Mouse (Mus musculus): Measurements from ENCODE around the gene Cav1. TPM values are rescaled to one million over a fixed set of nuclear protein-coding genes. Genes with fewer than 3 reads are reported as not detected.
A peak's percentile ranks its signal among the peaks of the same experiment; 100 is the strongest.

Cav1 gene
- polyA plus RNA-seq, 1 experiment from 2014 or later, result 201 TPM

GRCm38 (mm10) chr6:17295116-17295515 lies 11.0 kb upstream of the Cav1 start:
- Histone ChIP-seq H3K4me1 (replicated peaks) (no peaks in the 10 kb centered on the region), H3K4me2 (replicated peaks) (no peak overlapping the region), H3K9me3 (no peaks in the 10 kb centered on the region), H3K27ac (no peak overlapping the region), H3K36me3 (no peaks in the 10 kb centered on the region), H3K27me3 (replicated peaks) (no peaks in the 10 kb centered on the region), H3K9ac (no peak overlapping the region), H3K4me3 (replicated peaks) (no peak overlapping the region)
- ATAC-seq, result no peak
- WGBS, result 87% methylated on average over 5 of the region's 5 CpGs

GRCm38 (mm10) chr6:17306602-17307325 lies 629 bp downstream of the Cav1 start:
- Histone ChIP-seq H3K27ac (peak overlapping the region; percentile 84), H3K4me1 (replicated peaks) (peaks cover 16% of the 10 kb centered on the region), H3K36me3 (no peaks in the 10 kb centered on the region), H3K4me2 (replicated peaks) (peak overlapping the region; percentile 87), H3K9me3 (no peaks in the 10 kb centered on the region), H3K27me3 (replicated peaks) (peaks cover 10% of the 10 kb centered on the region), H3K4me3 (replicated peaks) (peak overlapping the region; percentile 47), H3K9ac (peak overlapping the region; percentile 52)
- 3% methylated on average over 19 of the region's 19 CpGs for WGBS
- ATAC-seq, result peak; percentile 40

GRCm38 (mm10) chr6:17307461-17308115 lies 1.5 kb downstream of the Cav1 start:
- H3K4me3 ChIP-seq (replicated peaks), result peak overlapping the region; percentile 47
- H3K4me1 ChIP-seq (replicated peaks), result peaks cover 16% of the 10 kb centered on the region
- H3K4me2 ChIP-seq (replicated peaks), result peak overlapping the region; percentile 87
- peaks cover 10% of the 10 kb centered on the region for H3K27me3 ChIP-seq (replicated peaks)
- WGBS, result 5% methylated on average over 31 of the region's 31 CpGs
- no peaks in the 10 kb centered on the region for H3K9me3 ChIP-seq
- peak; percentile 91 for ATAC-seq
- no peaks in the 10 kb centered on the region for H3K36me3 ChIP-seq
- peak overlapping the region; percentile 52 for H3K9ac ChIP-seq
- H3K27ac ChIP-seq, result peak overlapping the region; percentile 84; the same call in 1 of the 2 replicates

- Histone ChIP-seq H3K9me3 (no peaks in the 10 kb centered on the region), H3K4me2 (replicated peaks) (peak overlapping the region; percentile 87; the same call in 1 of the 2 replicates), H3K27ac (no peak overlapping the region), H3K27me3 (replicated peaks) (peaks cover 10% of the 10 kb centered on the region), H3K4me3 (replicated peaks) (peak overlapping the region; percentile 47; the same call in 1 of the 2 replicates), H3K36me3 (no peaks in the 10 kb centered on the region), H3K4me1 (replicated peaks) (peaks cover 16% of the 10 kb centered on the region), H3K9ac (no peak overlapping the region)
- no peak for ATAC-seq
- 62% methylated on average over 2 of the region's 2 CpGs for WGBS
Observed at GRCm38 (mm10) chr6:17308661-17309060, 2.5 kb downstream of the Cav1 start.

- H3K27me3 ChIP-seq (replicated peaks), result peaks cover 10% of the 10 kb centered on the region
Observed at GRCm38 (mm10) chr6:17309260-17309659, 3.1 kb downstream of the Cav1 start.

GRCm38 (mm10) chr6:17314241-17314640 lies 8.1 kb downstream of the Cav1 start:
- ATAC-seq, result no peak

More at GRCm38 (mm10) chr6:17309260-17309659, 3.1 kb downstream of the Cav1 start:
- no peak overlapping the region for H3K4me3 ChIP-seq (replicated peaks)
- no peaks in the 10 kb centered on the region for H3K36me3 ChIP-seq
- H3K9me3 ChIP-seq, result no peaks in the 10 kb centered on the region
- peaks cover 16% of the 10 kb centered on the region for H3K4me1 ChIP-seq (replicated peaks)
- H3K4me2 ChIP-seq (replicated peaks), result peak overlapping the region; percentile 16; the same call in 1 of the 2 replicates
- WGBS, result 80% methylated on average over 2 of the region's 2 CpGs
- H3K27ac ChIP-seq, result no peak overlapping the region
- no peak overlapping the region for H3K9ac ChIP-seq
- no peak for ATAC-seq

GRCm38 (mm10) chr6:17314659-17315616 lies 8.8 kb downstream of the Cav1 start:
- no peak for ATAC-seq
- H3K9me3 ChIP-seq, result no peaks in the 10 kb centered on the region
- no peak overlapping the region for H3K4me3 ChIP-seq (replicated peaks)
- H3K4me2 ChIP-seq (replicated peaks), result no peak overlapping the region
- peaks cover 7% of the 10 kb centered on the region; the same call in 1 of the 2 replicates for H3K4me1 ChIP-seq (replicated peaks)
- 80% methylated on average over 5 of the region's 5 CpGs for WGBS
- H3K36me3 ChIP-seq, result no peaks in the 10 kb centered on the region
- H3K9ac ChIP-seq, result no peak overlapping the region
- no peaks in the 10 kb centered on the region for H3K27me3 ChIP-seq (replicated peaks)
- no peak overlapping the region for H3K27ac ChIP-seq

More at GRCm38 (mm10) chr6:17314241-17314640, 8.1 kb downstream of the Cav1 start:
- no peaks in the 10 kb centered on the region for H3K36me3 ChIP-seq
- WGBS, result 84% methylated on average over 2 of the region's 2 CpGs
- H3K27ac ChIP-seq, result no peak overlapping the region
- no peaks in the 10 kb centered on the region for H3K9me3 ChIP-seq
- H3K4me2 ChIP-seq (replicated peaks), result no peak overlapping the region
- H3K9ac ChIP-seq, result no peak overlapping the region
- no peak overlapping the region for H3K4me3 ChIP-seq (replicated peaks)
- peaks cover 7% of the 10 kb centered on the region; the same call in 1 of the 2 replicates for H3K4me1 ChIP-seq (replicated peaks)
- no peaks in the 10 kb centered on the region for H3K27me3 ChIP-seq (replicated peaks)

GRCm38 (mm10) chr6:17316294-17317166 lies 10.4 kb downstream of the Cav1 start:
- no peak overlapping the region for H3K9ac ChIP-seq
- H3K9me3 ChIP-seq, result no peaks in the 10 kb centered on the region
- ATAC-seq, result peak; percentile 93
- 57% methylated on average over 15 of the region's 15 CpGs for WGBS
- H3K4me1 ChIP-seq (replicated peaks), result peaks cover 7% of the 10 kb centered on the region; the same call in 1 of the 2 replicates
- no peak overlapping the region for H3K4me3 ChIP-seq (replicated peaks)
- H3K27ac ChIP-seq, result peak overlapping the region; percentile 56
- no peak overlapping the region for H3K4me2 ChIP-seq (replicated peaks)
- no peaks in the 10 kb centered on the region for H3K27me3 ChIP-seq (replicated peaks)
- H3K36me3 ChIP-seq, result no peaks in the 10 kb centered on the region

GRCm38 (mm10) chr6:17317167-17317524 lies 11.0 kb downstream of the Cav1 start:
- Histone ChIP-seq H3K27me3 (replicated peaks) (no peaks in the 10 kb centered on the region), H3K4me1 (replicated peaks) (peaks cover 7% of the 10 kb centered on the region; the same call in 1 of the 2 replicates), H3K36me3 (no peaks in the 10 kb centered on the region), H3K4me3 (replicated peaks) (no peak overlapping the region), H3K9ac (no peak overlapping the region), H3K4me2 (replicated peaks) (no peak overlapping the region), H3K9me3 (no peaks in the 10 kb centered on the region), H3K27ac (peak overlapping the region; percentile 56; the same call in 1 of the 2 replicates)
- WGBS, result 14% methylated on average over 1 of the region's 1 CpGs
- peak; percentile 73 for ATAC-seq

- H3K4me2 ChIP-seq (replicated peaks), result no peak overlapping the region
- H3K27me3 ChIP-seq (replicated peaks), result no peaks in the 10 kb centered on the region
- H3K27ac ChIP-seq, result no peak overlapping the region
- no peaks in the 10 kb centered on the region for H3K36me3 ChIP-seq
- no peak overlapping the region for H3K9ac ChIP-seq
- H3K9me3 ChIP-seq, result no peaks in the 10 kb centered on the region
- H3K4me1 ChIP-seq (replicated peaks), result peaks cover 7% of the 10 kb centered on the region; the same call in 1 of the 2 replicates
- H3K4me3 ChIP-seq (replicated peaks), result no peak overlapping the region
- WGBS, result 47% methylated on average over 1 of the region's 1 CpGs
- no peak for ATAC-seq
Observed at GRCm38 (mm10) chr6:17317944-17318343, 11.8 kb downstream of the Cav1 start.

GRCm38 (mm10) chr6:17321976-17322375 lies 15.8 kb downstream of the Cav1 start:
- WGBS, result 68% methylated on average over 6 of the region's 6 CpGs

More at GRCm38 (mm10) chr6:17321976-17322375, 15.8 kb downstream of the Cav1 start:
- no peaks in the 10 kb centered on the region for H3K36me3 ChIP-seq
- no peaks in the 10 kb centered on the region for H3K9me3 ChIP-seq
- ATAC-seq, result no peak
- H3K4me1 ChIP-seq (replicated peaks), result peaks cover 2% of the 10 kb centered on the region; the same call in 1 of the 2 replicates
- no peak overlapping the region for H3K4me3 ChIP-seq (replicated peaks)
- no peak overlapping the region for H3K4me2 ChIP-seq (replicated peaks)
- no peak overlapping the region for H3K9ac ChIP-seq
- no peak overlapping the region for H3K27ac ChIP-seq
- no peaks in the 10 kb centered on the region for H3K27me3 ChIP-seq (replicated peaks)
